Mouse (Mus musculus): ENCODE measurements around the gene Sphk1.
A peak's percentile ranks its signal among the peaks of the same experiment; 100 is the strongest.

DNA sequence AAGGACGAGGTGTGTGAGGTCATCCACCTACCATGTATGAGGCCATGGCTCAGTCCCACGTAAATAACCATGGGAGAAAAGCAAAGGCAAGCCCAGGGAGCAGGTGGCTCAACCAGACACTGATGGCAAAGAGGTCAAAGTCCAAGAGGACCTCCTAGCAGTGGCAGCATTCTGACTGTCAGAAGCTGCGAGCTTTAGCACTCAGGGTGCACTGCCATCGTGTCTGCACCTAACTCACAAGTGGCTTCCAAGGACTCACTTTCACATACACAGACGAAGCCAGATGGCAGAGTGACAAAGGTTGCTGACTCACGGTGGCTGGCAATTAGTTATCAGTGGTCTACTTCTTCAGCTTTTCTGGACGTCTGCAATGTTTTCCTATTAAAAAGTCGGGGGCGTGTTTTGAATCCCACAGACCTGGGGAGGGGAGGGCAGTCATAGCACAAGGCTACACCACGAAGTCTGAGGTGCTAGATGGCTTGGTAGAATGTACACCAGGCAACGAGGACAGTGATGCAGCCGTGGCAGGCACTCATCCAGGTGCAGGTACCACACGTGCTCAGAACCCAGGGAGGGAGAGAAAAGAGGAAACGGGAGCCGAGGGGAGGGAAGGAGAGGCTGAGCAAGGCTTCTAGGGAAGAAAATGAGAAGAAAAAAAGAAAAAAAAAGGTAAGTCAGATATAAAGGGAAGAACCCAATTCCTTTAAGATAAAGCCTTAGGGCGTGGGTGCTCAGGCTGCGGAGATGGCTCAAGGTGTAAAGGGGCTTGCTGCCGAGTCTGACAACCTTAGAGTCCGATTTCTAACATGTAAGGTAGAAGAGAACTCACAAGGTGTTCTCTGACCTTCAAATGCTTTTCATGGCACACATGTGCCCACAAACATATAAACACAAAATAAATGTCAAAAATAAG, 41.3 kb downstream of the Sphk1 start:
- TF ChIP-seq EP300 (IDR thresholded peaks at IDR 0.05; ENCODE audit: low read depth in 1 of 2, low read length in 2 of 2) (peak; percentile 62 to 81), KAT2A (conservative IDR thresholded peaks at IDR 0.05; ENCODE audit: low read depth, low read length) (peak; percentile 23; the same call in 1 of the 2 replicates), SIN3A (IDR thresholded peaks at IDR 0.05; ENCODE audit: low read length) (peak; percentile 94), POLR2A (IDR thresholded peaks at IDR 0.05; ENCODE audit: control insufficient read depth in 1 of 2, insufficient read depth in 1 of 2, low read depth in 1 of 2, low read length in 2 of 2, poor library complexity in 1 of 2) (no peak; a peak in 1 of 4 replicates), ZNF384 (IDR thresholded peaks at IDR 0.05; ENCODE audit: low read depth, low read length) (peak; percentile 91), GATA1 (IDR thresholded peaks at IDR 0.05; ENCODE audit: low read depth, low read length) (peak; percentile 79), ELF1 (IDR thresholded peaks at IDR 0.05; ENCODE audit: low read depth, low read length) (peak; percentile 47), POLR2AphosphoS2 (IDR thresholded peaks at IDR 0.05; ENCODE audit: low read length) (no peak; the same call in 1 of the 2 replicates)
